Mouse (Mus musculus) right cerebral cortex, postnatal 36 days (tissue): ENCODE data around the gene Htra1.

Experiments
- DNase-seq, 2 experiments: peaks; one replicate each; pipeline ENCODE4 v3.0.0; 2022; ENCODE audit warnings: low spot score in 2 of 2, mixed read lengths in 1 of 2

Gene Htra1

DNA sequence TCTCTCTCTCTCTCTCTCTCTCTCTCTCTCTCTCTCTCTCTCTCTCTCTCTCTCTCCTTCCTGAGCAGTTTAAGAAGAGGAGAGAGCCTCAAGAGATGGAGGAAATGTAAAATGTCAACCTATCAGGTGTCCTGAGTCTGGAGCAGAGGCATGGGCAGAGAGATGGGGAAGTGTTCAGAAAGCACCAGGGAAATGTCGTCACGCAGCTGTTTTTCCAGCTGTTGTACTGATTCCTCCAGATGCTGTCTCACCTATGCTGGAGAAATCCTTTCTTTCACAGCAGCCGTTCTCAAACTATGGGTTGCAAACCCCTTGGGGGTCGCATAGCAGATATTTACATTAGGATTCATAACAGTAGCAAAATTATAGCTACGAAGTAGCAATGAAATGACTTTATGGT is 30.5 kb downstream of the Htra1 start:
- DNase-seq, result no peak

DNA sequence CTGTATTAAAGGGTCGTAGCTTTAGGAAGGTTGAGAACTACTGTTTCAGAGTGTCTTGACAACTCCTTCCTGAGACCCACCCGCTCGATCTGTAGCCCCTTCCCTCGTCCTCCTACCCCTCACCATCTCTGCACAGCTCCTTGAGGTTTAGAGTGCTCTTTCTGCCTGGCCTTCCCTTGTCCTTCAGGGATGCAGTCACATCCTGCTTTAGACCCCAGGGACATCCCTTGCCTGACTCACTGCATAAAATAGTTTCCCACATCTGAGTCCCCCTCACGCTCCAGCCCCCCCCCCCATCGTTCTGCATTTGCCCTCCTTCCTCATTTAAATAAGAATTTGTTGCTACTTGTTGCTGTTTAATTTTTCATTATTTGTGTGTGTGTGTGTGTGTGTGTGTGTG is 31.0 kb downstream of the Htra1 start:
- no peak for DNase-seq

GRCm38 (mm10) chr7:130967901-130968300 is 32.0 kb downstream of the Htra1 start:
- DNase-seq, result no peak

GRCm38 (mm10) chr7:130968537-130968936 is 32.6 kb downstream of the Htra1 start:
- DNase-seq, result no peak

DNA sequence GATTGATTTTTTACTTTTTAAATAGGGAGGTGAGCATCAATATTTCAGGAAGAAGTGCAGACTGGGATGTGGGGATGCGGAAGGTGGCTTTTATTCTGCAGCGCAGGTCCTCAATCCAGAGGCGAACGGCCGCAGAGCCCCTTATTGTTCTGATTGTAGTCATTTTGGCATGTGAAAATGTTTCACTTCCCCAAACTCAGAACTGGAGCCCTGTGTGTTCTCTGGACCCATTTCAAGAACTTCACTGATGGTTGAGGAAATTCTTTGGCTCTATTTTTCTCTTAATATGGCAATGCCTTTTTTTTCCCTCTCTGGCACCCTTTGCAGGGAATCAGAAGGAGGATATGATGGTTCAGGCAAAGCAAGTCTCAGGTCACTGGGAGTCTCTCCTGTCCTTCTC is 33.2 kb downstream of the Htra1 start:
- no peak for DNase-seq

- no peak for DNase-seq
Measured at GRCm38 (mm10) chr7:130969507-130969906, 33.6 kb downstream of the Htra1 start.

GRCm38 (mm10) chr7:130972767-130973166 is 36.9 kb downstream of the Htra1 start:
- DNase-seq, result no peak

DNA sequence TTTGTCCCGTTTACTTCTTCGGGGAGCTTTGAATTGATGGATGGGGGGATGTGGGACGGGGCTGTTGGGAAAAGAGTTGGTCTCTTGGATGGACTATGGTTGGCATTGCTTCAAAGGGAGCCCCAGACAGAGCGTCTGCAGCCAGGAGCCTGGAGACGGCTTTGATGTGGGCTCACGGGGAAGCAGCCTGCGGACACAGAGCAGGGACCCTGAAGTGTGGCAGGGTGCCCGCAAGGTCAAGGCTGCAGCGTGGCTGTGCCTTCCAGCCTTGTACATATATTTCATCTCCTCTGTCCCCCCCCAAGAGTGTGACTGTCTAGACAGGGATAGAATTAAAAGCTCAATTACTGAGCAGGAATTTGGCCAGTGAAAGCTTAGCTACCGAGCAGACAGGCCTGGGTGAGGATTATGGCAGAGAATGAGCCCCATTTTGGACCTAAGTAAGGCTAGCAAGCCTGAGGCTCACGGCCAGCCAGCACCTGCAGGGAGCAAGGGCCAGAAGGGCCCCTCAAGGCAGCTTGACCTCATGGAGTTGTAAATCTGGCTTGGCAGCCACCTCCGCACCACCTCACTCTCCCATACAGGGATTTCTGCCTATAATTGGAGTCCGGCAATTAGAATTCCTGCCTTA is 40.5 kb downstream of the Htra1 start:
- DNase-seq, result no peak

- peak; percentile 43 to 52 for DNase-seq
Measured at GRCm38 (mm10) chr7:130977794-130978521, 42.0 kb downstream of the Htra1 start.

GRCm38 (mm10) chr7:130978545-130978944 is 42.6 kb downstream of the Htra1 start:
- no peak for DNase-seq

DNA sequence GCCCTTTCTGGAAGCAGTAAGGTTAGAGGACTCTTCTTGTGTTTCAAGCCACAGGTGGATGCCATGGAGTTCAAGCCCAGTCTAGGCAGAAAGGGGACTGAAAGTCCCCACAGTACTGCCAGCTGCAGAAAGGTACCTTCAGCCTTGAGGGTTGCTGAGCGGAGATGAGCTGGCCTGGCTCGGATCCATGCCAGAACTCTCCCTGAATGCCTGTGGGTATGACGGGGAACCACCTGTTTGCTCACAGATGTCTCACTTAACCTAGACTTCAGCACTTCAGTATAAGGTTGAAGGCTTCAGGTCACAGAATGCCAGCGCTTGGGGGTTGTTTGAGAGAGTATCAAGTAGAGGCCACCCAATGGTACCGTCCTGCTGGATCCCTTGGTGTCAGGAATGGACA is 44.2 kb downstream of the Htra1 start:
- no peak for DNase-seq

- no peak for DNase-seq
Measured at GRCm38 (mm10) chr7:130982371-130982770, 46.5 kb downstream of the Htra1 start.

DNA sequence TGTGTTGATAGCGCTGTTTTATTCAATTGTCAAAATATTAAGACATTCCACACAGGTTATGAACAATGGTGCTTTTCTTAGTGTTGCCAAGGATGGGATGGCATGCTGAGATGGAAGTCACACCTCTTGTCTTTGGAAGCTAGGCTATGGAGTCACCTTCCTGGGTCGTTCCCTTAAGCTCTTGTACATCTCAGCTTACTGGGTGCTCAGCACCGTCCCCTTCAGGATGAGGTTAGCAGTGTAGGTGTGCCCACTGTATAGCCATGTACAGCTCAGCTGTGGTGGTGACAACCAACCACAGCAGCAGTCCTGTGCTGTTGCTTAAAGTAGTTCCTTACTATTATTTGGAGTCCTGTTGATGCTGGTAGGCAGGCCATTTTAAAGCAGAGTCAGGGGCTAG is 47.0 kb downstream of the Htra1 start:
- no peak for DNase-seq

GRCm38 (mm10) chr7:130984294-130984693 is 48.4 kb downstream of the Htra1 start:
- no peak for DNase-seq

DNA sequence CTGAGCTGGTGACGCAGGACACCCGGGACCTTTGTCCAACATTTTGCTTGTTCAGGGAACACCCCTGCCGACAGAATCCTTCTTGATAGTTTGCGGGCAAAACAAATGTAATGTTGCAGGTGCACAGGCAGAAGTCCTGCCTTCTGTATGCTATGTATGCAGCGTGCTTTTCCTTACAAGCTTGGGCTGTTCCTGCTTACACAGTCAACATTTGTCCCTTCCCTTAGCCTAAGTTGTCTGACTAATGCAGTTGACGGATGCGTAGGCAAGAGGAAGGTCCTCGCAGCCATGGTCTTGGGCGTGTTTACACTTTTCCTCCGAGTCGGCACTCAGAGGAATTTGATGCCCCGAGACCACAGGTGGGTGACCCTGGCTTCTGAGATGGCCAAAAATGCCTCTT is 49.3 kb downstream of the Htra1 start:
- DNase-seq, result no peak

- DNase-seq, result no peak
Measured at GRCm38 (mm10) chr7:130985716-130986115, 49.8 kb downstream of the Htra1 start.

DNA sequence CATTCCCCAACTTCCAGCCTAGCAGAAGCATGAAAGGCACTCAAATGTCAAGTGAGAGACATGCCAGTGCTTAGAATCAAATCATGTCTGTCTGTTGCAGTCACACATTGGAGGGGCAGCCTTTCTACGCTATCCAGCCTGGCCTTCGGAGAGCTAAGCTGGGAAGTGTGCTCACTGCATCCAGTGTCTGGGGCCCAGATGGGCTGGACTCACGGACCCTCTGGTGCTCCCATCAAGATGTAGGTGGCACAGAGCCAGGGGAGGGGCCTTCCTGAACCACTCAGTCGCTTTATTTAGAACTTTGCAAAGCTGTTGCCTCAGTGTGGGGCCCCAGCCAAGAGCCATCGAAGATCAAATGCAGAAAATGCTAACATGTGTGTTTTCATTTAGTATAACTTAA is 52.2 kb downstream of the Htra1 start:
- no peak for DNase-seq

DNA sequence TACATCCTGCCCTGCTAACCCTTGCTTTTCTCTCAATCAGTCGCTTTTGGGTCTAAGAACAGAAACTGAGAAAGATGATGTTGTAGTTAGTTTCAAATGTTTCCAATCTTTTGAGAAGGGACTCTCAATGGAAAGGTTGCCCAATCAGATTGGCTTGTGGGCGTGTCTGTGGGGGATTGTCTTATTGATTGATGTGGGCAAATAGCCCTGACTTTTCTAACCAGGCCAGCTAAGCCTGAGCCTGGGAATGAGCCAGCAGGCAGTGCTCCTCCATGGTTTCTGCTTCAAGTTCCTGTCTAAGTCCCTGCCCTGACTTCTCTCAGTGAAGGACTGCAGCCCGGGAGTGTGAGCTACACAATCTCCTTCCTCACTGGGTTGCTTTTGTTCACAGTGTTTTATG is 53.5 kb downstream of the Htra1 start:
- no peak for DNase-seq

DNA sequence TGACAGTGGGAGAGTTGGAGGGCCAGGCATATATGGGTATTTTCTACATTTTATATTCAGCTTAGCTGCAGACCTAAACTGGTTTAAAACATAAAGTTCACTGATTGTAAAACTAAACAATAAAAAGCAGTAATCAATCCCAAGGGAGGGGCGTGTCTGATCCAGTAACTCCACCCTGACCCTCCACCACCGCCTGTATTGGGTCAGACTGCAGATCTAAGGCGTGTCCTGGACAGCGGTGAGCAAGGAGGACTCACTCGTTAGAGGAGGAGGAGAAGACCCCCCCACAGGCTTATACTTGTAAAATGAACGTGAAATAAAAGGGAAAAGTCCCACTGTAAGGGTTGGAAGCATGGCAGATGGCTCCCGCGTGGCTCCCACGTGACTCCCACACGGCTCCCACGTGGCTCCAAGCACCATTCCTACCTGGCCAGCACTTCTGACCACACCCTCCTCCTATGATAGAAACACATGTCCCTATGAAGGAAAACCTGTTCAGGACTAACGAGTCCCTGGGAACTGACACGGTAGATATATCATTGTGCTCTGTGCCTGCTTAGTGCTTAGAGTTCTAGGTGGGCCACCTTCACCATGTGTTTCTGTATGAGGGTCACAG is 55.4 kb downstream of the Htra1 start:
- no peak for DNase-seq

DNA sequence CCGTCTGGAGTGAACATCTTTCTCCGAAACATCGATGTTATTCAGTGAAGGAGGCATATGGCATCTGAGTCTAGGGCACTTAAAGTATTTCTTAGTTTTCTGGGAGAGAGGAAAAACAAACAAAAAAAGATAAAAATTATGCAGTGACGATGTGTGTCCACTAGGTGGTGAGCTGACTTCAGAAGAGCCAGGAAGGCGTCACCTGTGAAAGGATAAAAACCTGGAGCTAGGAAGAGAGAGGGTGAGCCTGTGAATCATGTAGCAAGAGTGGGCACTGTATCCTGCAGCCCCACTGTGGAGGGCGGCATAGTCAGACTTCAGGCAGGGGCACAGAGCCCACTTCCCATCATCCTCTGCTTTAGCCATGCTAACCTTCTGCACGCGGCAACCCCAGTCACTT is 58.0 kb downstream of the Htra1 start:
- no peak for DNase-seq

DNA sequence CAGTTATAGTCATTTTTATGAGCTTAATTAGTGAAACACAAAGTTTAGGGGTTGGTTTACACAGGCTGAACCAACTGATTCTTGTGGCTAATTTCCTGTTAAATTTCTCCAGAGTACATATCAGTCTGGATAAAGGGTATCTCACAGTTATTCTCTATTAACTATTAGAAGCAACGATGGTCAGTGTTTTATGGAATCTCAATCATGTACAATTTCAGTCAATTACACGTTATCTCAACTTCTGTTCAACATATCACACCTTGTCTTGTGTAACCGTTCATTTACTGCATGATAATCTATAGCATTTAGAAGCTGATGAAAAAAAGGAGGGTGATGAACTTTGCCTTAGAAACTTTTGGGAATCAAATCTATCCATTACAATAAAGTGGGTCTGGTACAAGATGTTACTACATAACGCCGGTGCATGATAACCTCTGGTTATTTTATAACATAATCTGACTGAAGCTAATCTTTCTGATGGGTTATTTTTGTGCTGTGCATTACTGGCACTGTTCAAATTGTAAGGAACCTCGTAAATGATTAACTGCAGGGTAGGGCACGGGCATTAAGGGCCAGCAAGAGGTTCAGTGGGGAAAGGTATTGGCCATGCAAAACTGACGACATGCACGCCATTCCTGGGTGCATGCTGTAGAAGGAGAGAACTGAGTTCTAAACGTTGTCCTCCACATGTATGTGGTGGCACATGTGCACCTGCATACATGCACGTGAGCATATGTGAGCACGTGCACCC is 66.2 kb downstream of the Htra1 start:
- no peak for DNase-seq

DNA sequence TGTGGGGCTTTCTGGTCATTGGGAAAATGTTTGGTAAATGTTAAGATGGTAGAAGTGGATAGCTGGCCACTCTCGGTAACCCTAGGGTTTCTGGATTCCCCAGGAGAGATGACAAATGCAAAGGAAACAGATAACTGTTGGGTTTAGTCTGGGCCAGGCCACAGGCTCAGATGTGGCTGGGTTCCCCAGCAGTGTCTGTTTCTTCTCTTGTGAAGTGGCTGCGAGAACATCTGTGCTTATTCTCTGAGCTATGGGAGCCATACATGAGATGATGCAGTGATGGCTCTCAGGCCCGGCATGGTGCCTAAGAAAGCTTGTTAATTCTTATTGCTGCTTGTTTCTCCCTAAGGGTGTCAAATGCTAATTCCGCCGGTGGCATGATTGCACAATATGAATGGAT is 68.2 kb downstream of the Htra1 start:
- no peak for DNase-seq

GRCm38 (mm10) chr7:131007221-131007620 is 71.3 kb downstream of the Htra1 start:
- DNase-seq, result no peak
